Mouse (Mus musculus) forebrain, embryonic 11.5 days (tissue): Measurements from ENCODE around the gene Cep63. TPM values are rescaled to one million over a fixed set of nuclear protein-coding genes. Genes with fewer than 3 reads are reported as not detected.

Experiments used
- polyA plus RNA-seq: library from polyadenylated mRNA; unstranded; fragments of >200 nt; fragmentation: Nextera tagmentation; extraction: Ambion mirVana; gene quantifications from 2 replicates; pipeline ENCODE4 v1.2.1, GENCODE M21; 2014

Gene Cep63
- polyA plus RNA-seq, 1 experiment from 2014 or later: 51.4 TPM

Other genes with a start within 250 kb of the Cep63 start
- gene Ky, start 120.8 kb downstream of the Cep63 start, polyA plus RNA-seq: 0.08 and 0.32 TPM in 2 replicates
- gene Anapc13, start 238 bp downstream of the Cep63 start, polyA plus RNA-seq: 166 and 173 TPM in 2 replicates
- gene Amotl2, start 90.1 kb upstream of the Cep63 start, polyA plus RNA-seq: 72.4 and 73.4 TPM in 2 replicates
- gene Ryk, start 208.4 kb upstream of the Cep63 start, polyA plus RNA-seq: 26.3 and 32.8 TPM in 2 replicates